Mouse (Mus musculus): ENCODE results near the gene Ccm2l. TPM values are rescaled to one million over a fixed set of nuclear protein-coding genes. Genes with fewer than 3 reads are reported as not detected.
A peak's percentile ranks its signal among the peaks of the same experiment; 100 is the strongest.

Gene Ccm2l
- total RNA-seq (2017), result not detected in 3 replicates

- no peak for ATAC-seq (replicated peaks; ENCODE audit: insufficient number of reproducible peaks, low FRiP score, low TSS enrichment, poor library complexity, severe bottlenecking)
Observed at GRCm38 (mm10) chr2:153065747-153066508, at the start of gene Ccm2l. Gene Ccm2l, plus strand, starts transcription at chr2:153065955.

- ATAC-seq (replicated peaks; ENCODE audit: insufficient number of reproducible peaks, low FRiP score, low TSS enrichment, poor library complexity, severe bottlenecking), result no peak
Observed at GRCm38 (mm10) chr2:153016786-153017185, 49.0 kb upstream of the Ccm2l start.

- ATAC-seq (replicated peaks; ENCODE audit: insufficient number of reproducible peaks, low FRiP score, low TSS enrichment, poor library complexity, severe bottlenecking), result no peak
Observed at GRCm38 (mm10) chr2:153019355-153019754, 46.4 kb upstream of the Ccm2l start.

GRCm38 (mm10) chr2:153021163-153021562 lies 44.6 kb upstream of the Ccm2l start:
- ATAC-seq (replicated peaks; ENCODE audit: insufficient number of reproducible peaks, low FRiP score, low TSS enrichment, poor library complexity, severe bottlenecking), result no peak

- no peak for ATAC-seq (replicated peaks; ENCODE audit: insufficient number of reproducible peaks, low FRiP score, low TSS enrichment, poor library complexity, severe bottlenecking)
Observed at GRCm38 (mm10) chr2:153022855-153023254, 42.9 kb upstream of the Ccm2l start.

- ATAC-seq (replicated peaks; ENCODE audit: insufficient number of reproducible peaks, low FRiP score, low TSS enrichment, poor library complexity, severe bottlenecking), result no peak
Observed at GRCm38 (mm10) chr2:153026052-153026451, 39.7 kb upstream of the Ccm2l start.

GRCm38 (mm10) chr2:153027501-153027900 lies 38.3 kb upstream of the Ccm2l start:
- ATAC-seq (replicated peaks; ENCODE audit: insufficient number of reproducible peaks, low FRiP score, low TSS enrichment, poor library complexity, severe bottlenecking), result no peak

- no peak for ATAC-seq (replicated peaks; ENCODE audit: insufficient number of reproducible peaks, low FRiP score, low TSS enrichment, poor library complexity, severe bottlenecking)
Observed at GRCm38 (mm10) chr2:153030422-153030821, 35.3 kb upstream of the Ccm2l start.

GRCm38 (mm10) chr2:153031126-153032082 lies 34.4 kb upstream of the Ccm2l start, which contains the start of gene Xkr7:
Gene Xkr7, plus strand, starts transcription at chr2:153031852.
- ATAC-seq (replicated peaks; ENCODE audit: insufficient number of reproducible peaks, low FRiP score, low TSS enrichment, poor library complexity, severe bottlenecking), result no peak

- ATAC-seq (replicated peaks; ENCODE audit: insufficient number of reproducible peaks, low FRiP score, low TSS enrichment, poor library complexity, severe bottlenecking), result peak; percentile 85
Observed at GRCm38 (mm10) chr2:153032083-153032842, 33.5 kb upstream of the Ccm2l start.

- no peak for ATAC-seq (replicated peaks; ENCODE audit: insufficient number of reproducible peaks, low FRiP score, low TSS enrichment, poor library complexity, severe bottlenecking)
Observed at GRCm38 (mm10) chr2:153032973-153033372, 32.8 kb upstream of the Ccm2l start.

GRCm38 (mm10) chr2:153033545-153034230 lies 32.1 kb upstream of the Ccm2l start:
- ATAC-seq (replicated peaks; ENCODE audit: insufficient number of reproducible peaks, low FRiP score, low TSS enrichment, poor library complexity, severe bottlenecking), result no peak

GRCm38 (mm10) chr2:153036690-153037089 lies 29.1 kb upstream of the Ccm2l start:
- ATAC-seq (replicated peaks; ENCODE audit: insufficient number of reproducible peaks, low FRiP score, low TSS enrichment, poor library complexity, severe bottlenecking), result no peak

- no peak for ATAC-seq (replicated peaks; ENCODE audit: insufficient number of reproducible peaks, low FRiP score, low TSS enrichment, poor library complexity, severe bottlenecking)
Observed at GRCm38 (mm10) chr2:153043886-153044285, 21.9 kb upstream of the Ccm2l start.

- no peak for ATAC-seq (replicated peaks; ENCODE audit: insufficient number of reproducible peaks, low FRiP score, low TSS enrichment, poor library complexity, severe bottlenecking)
Observed at GRCm38 (mm10) chr2:153045884-153046299, 19.9 kb upstream of the Ccm2l start.

- ATAC-seq (replicated peaks; ENCODE audit: insufficient number of reproducible peaks, low FRiP score, low TSS enrichment, poor library complexity, severe bottlenecking), result peak; percentile 58; the same call in 1 of the 2 replicates
Observed at GRCm38 (mm10) chr2:153047828-153048465, 17.8 kb upstream of the Ccm2l start.

GRCm38 (mm10) chr2:153049288-153049996 lies 16.3 kb upstream of the Ccm2l start:
- no peak for ATAC-seq (replicated peaks; ENCODE audit: insufficient number of reproducible peaks, low FRiP score, low TSS enrichment, poor library complexity, severe bottlenecking)

All from monocyte, adult 5-6 weeks (primary cell).